Mouse (Mus musculus): ENCODE data around the gene Med18. TPM values are rescaled to one million over a fixed set of nuclear protein-coding genes. Genes with fewer than 3 reads are reported as not detected.
"Not testable (repeated sequence)": the region's sequence is repeated elsewhere in the genome, so short reads cannot be mapped to it uniquely, and the experiment has no call there.

The Med18 gene
- polyA plus RNA-seq, 1 experiment from 2014 or later = 20.9 TPM

- peak overlapping the region; percentile 90; the same call in 1 of the 2 replicates for H3K4me3 ChIP-seq (replicated peaks; ENCODE audit: low read depth, low read length)
- H3K4me2 ChIP-seq (ENCODE audit: low read length) = peak overlapping the region; percentile 64
- TF ChIP-seq CTCF (IDR thresholded peaks at IDR 0.05; ENCODE audit: low read depth) = no peak
- no peak overlapping the region for H3K27ac ChIP-seq
- DNase-seq (ENCODE audit: low spot score) = no peak
- no peaks in the 10 kb centered on the region for H3K27me3 ChIP-seq (ENCODE audit: insufficient read depth, low read length)
- no peak for ATAC-seq (replicated peaks; ENCODE audit: low FRiP score, low read depth)
- no peaks in the 10 kb centered on the region for H3K36me3 ChIP-seq (ENCODE audit: insufficient read depth, low read length)
- no peaks in the 10 kb centered on the region for H3K9me3 ChIP-seq (replicated peaks; ENCODE audit: low read length)
- WGBS = 66% methylated on average over 5 of the region's 5 CpGs
- peak overlapping the region; percentile 94; the same call in 1 of the 2 replicates for H3K9ac ChIP-seq (ENCODE audit: low read depth, low read length)
- H3K4me1 ChIP-seq (replicated peaks; ENCODE audit: insufficient read depth, low read length) = 0 out of 2 replicates have a peak, but pooled peaks cover 8% of the 10 kb centered on the region
These were observed 43.2 kb downstream of the Med18 start for GRCm38 (mm10) chr4:132420471-132420870.

GRCm38 (mm10) chr4:132415966-132416365 lies 47.8 kb downstream of the Med18 start:
- H3K4me3 ChIP-seq (replicated peaks; ENCODE audit: low read depth, low read length) = no peak overlapping the region
- H3K4me1 ChIP-seq (replicated peaks; ENCODE audit: insufficient read depth, low read length) = 0 out of 2 replicates have a peak, but pooled peaks cover 8% of the 10 kb centered on the region
- peak; percentile 57 for DNase-seq (ENCODE audit: low spot score)
- no peak overlapping the region; the same call in 1 of the 2 replicates for H3K4me2 ChIP-seq (ENCODE audit: low read length)
- H3K27me3 ChIP-seq (ENCODE audit: insufficient read depth, low read length) = no peaks in the 10 kb centered on the region
- TF ChIP-seq CTCF (IDR thresholded peaks at IDR 0.05; ENCODE audit: low read depth) = no peak
- H3K9me3 ChIP-seq (replicated peaks; ENCODE audit: low read length) = no peaks in the 10 kb centered on the region
- H3K27ac ChIP-seq = peak overlapping the region; percentile 81
- peak; percentile 78 for ATAC-seq (replicated peaks; ENCODE audit: low FRiP score, low read depth)
- no peak overlapping the region for H3K9ac ChIP-seq (ENCODE audit: low read depth, low read length)
- no peaks in the 10 kb centered on the region for H3K36me3 ChIP-seq (ENCODE audit: insufficient read depth, low read length)

GRCm38 (mm10) chr4:132413257-132413656 lies 50.5 kb downstream of the Med18 start:
- not testable (repeated sequence) for ATAC-seq (replicated peaks; ENCODE audit: low FRiP score, low read depth); H3K4me2 ChIP-seq (ENCODE audit: low read length); H3K27me3 ChIP-seq (ENCODE audit: insufficient read depth, low read length); H3K4me3 ChIP-seq (replicated peaks; ENCODE audit: low read depth, low read length); H3K4me1 ChIP-seq (replicated peaks; ENCODE audit: insufficient read depth, low read length); H3K27ac ChIP-seq; H3K36me3 ChIP-seq (ENCODE audit: insufficient read depth, low read length); H3K9me3 ChIP-seq (replicated peaks; ENCODE audit: low read length); DNase-seq (ENCODE audit: low spot score); H3K9ac ChIP-seq (ENCODE audit: low read depth, low read length)
- 89% methylated on average over 4 of the region's 4 CpGs for WGBS

DNA sequence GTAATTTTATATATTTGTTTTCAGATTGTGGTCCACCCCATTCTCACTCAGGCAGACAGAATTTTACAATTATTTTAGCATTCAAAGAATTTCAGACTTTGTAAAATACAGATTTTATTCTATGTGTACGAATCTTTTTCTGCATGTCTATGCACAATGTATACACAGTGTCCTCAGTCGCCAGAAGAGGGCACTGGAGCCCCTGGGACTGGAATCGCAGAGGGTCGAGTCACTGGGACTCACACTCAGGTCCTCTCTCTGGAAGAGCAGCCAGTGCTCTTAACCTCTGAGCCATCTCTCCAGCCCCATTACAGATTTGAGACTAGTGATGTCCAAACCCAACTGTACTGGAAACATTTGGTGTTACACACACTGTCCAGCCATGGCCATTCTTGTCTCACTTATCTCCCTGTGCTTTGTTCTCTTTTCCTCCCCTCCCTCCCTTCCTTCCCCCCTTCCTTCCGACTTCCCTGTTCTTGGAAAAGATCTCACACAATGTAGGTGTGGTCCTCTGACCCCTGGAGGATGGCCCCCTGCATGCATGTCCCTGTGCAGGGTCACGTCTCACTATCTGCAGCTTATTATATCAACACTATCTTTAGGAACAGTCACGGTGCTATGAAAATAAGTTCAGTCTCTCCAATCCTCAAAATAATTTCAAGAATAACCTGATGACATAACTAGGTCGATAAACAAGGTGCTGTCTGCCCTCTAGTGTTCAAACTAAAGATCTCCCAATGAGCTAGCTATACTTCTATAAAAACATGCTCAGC lies 52.2 kb downstream of the Med18 start:
- 53% methylated on average over 8 of the region's 8 CpGs for WGBS
- no peak overlapping the region for H3K4me2 ChIP-seq (ENCODE audit: low read length)
- H3K4me3 ChIP-seq (replicated peaks; ENCODE audit: low read depth, low read length) = no peak overlapping the region
- no peak overlapping the region for H3K27ac ChIP-seq
- peak; percentile 85 for TF ChIP-seq CTCF (IDR thresholded peaks at IDR 0.05; ENCODE audit: low read depth)
- DNase-seq (ENCODE audit: low spot score) (peak; percentile 89), ATAC-seq (replicated peaks; ENCODE audit: low FRiP score, low read depth) (no peak)
- no peaks in the 10 kb centered on the region for H3K9me3 ChIP-seq (replicated peaks; ENCODE audit: low read length)
- no peaks in the 10 kb centered on the region for H3K4me1 ChIP-seq (replicated peaks; ENCODE audit: insufficient read depth, low read length)
- no peak overlapping the region for H3K9ac ChIP-seq (ENCODE audit: low read depth, low read length)
- no peaks in the 10 kb centered on the region for H3K27me3 ChIP-seq (ENCODE audit: insufficient read depth, low read length)
- no peaks in the 10 kb centered on the region for H3K36me3 ChIP-seq (ENCODE audit: insufficient read depth, low read length)

DNA sequence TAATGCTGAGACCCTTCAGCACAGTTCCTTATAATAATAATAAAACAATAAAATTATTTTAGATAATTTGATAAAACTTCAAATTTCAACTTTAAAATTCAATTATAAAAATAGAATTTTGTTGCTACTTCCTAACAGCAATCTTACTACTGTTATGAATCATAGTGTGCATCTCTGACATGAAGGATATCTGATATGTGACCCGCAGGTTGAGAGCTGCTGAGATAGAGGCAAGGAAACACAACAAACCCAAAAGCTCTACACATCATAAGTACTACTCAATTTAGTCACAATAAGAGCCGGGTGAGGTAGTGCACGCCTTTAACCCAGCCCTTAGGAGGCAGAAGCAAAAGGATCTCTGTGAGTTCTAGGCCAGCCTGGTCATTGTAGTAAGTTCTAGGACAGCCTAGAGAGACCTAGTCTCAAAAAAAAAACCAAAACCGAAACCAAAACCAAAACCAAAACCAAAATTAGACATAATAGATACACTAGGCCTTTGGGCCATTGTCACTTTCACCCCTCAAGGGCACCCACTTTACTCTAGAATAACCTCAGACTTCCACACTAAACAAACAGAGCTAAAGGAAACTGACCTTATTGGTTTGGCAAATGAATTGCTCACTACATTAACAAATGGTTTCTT lies 54.0 kb downstream of the Med18 start:
- Histone ChIP-seq H3K9ac (ENCODE audit: low read depth, low read length) (no peak overlapping the region), H3K27me3 (ENCODE audit: insufficient read depth, low read length) (no peaks in the 10 kb centered on the region), H3K9me3 (replicated peaks; ENCODE audit: low read length) (no peaks in the 10 kb centered on the region), H3K4me1 (replicated peaks; ENCODE audit: insufficient read depth, low read length) (no peaks in the 10 kb centered on the region), H3K4me3 (replicated peaks; ENCODE audit: low read depth, low read length) (no peak overlapping the region), H3K36me3 (ENCODE audit: insufficient read depth, low read length) (no peaks in the 10 kb centered on the region), H3K27ac (no peak overlapping the region), H3K4me2 (ENCODE audit: low read length) (no peak overlapping the region)
- no peak for TF ChIP-seq CTCF (IDR thresholded peaks at IDR 0.05; ENCODE audit: low read depth)
- ATAC-seq (replicated peaks; ENCODE audit: low FRiP score, low read depth) (no peak), DNase-seq (ENCODE audit: low spot score) (no peak)
- 89% methylated on average over 4 of the region's 4 CpGs for WGBS

Other genes with a start within 250 kb of the Med18 start
- 21.9 and 24.3 TPM in 2 replicates for gene Gmeb1, start 202.3 kb downstream of the Med18 start, polyA plus RNA-seq (2015; fragmentation: Nextera tagmentation; extraction: Ambion mirVana)
- 38.1 and 39.0 TPM in 2 replicates for gene Taf12, start 189.5 kb downstream of the Med18 start, polyA plus RNA-seq (2015; fragmentation: Nextera tagmentation; extraction: Ambion mirVana)
- gene Rab42, start 160.5 kb downstream of the Med18 start, polyA plus RNA-seq (2015; fragmentation: Nextera tagmentation; extraction: Ambion mirVana) = 2.4 and 3.0 TPM in 2 replicates
- gene Trnau1ap, start 134.4 kb downstream of the Med18 start, polyA plus RNA-seq (2015; fragmentation: Nextera tagmentation; extraction: Ambion mirVana) = 70.3 and 72.8 TPM in 2 replicates
- gene Rcc1, start 110.3 kb downstream of the Med18 start, polyA plus RNA-seq (2015; fragmentation: Nextera tagmentation; extraction: Ambion mirVana) = 40.0 and 45.9 TPM in 2 replicates
- 24.3 and 25.2 TPM in 2 replicates for gene Phactr4, start 41.4 kb downstream of the Med18 start, polyA plus RNA-seq (2015; fragmentation: Nextera tagmentation; extraction: Ambion mirVana)
- gene Sesn2, start 46.6 kb upstream of the Med18 start, polyA plus RNA-seq (2015; fragmentation: Nextera tagmentation; extraction: Ambion mirVana) = 18.1 and 20.1 TPM in 2 replicates
- gene Atpif1, start 69.7 kb upstream of the Med18 start, polyA plus RNA-seq (2015; fragmentation: Nextera tagmentation; extraction: Ambion mirVana) = 1,652 and 1,801 TPM in 2 replicates
- 162 and 170 TPM in 2 replicates for gene Dnajc8, start 71.6 kb upstream of the Med18 start, polyA plus RNA-seq (2015; fragmentation: Nextera tagmentation; extraction: Ambion mirVana)
- gene Ptafr, start 100.1 kb upstream of the Med18 start, polyA plus RNA-seq (2015; fragmentation: Nextera tagmentation; extraction: Ambion mirVana) = 0.64 and 0.75 TPM in 2 replicates
- 12.8 and 15.2 TPM in 2 replicates for gene Eya3, start 175.1 kb upstream of the Med18 start, polyA plus RNA-seq (2015; fragmentation: Nextera tagmentation; extraction: Ambion mirVana)